Mouse (Mus musculus) midbrain, embryonic 15.5 days (tissue): ENCODE data around the gene Tmprss7. TPM values are rescaled to one million over a fixed set of nuclear protein-coding genes. Genes with fewer than 3 reads are reported as not detected.

Source experiments
- ATAC-seq: fragments of 200-750 bp; cut with Nextera tagmentation; replicated peaks from 2 replicates; pipeline ENCODE4 v1.8.0; 2017; ENCODE audit warnings: moderate TSS enrichment
- H3K27ac ChIP-seq: fragments of 300-500 bp; sonication (generic); 2 replicates; pipeline ENCODE4 v1.5.1; 2015; ENCODE audit warnings: mild to moderate bottlenecking, inconsistent platforms
- H3K27me3 ChIP-seq: fragments of 300-500 bp; sonication (generic); replicated peaks from 2 replicates; pipeline ENCODE4 v1.6.1; 2015; ENCODE audit warnings: inconsistent platforms
- H3K36me3 ChIP-seq: fragments of 300-500 bp; sonication (generic); replicated peaks from 2 replicates; pipeline ENCODE4 v1.6.1; 2015; ENCODE audit warnings: inconsistent platforms
- H3K4me1 ChIP-seq: fragments of 300-500 bp; sonication (generic); 2 replicates; pipeline ENCODE4 v1.6.1; 2015; ENCODE audit warnings: inconsistent platforms
- H3K4me2 ChIP-seq: fragments of 300-500 bp; sonication (generic); 2 replicates; pipeline ENCODE4 v1.6.1; 2015; ENCODE audit warnings: inconsistent platforms, mild to moderate bottlenecking, moderate library complexity
- H3K4me3 ChIP-seq: fragments of 300-500 bp; sonication (generic); 2 replicates; pipeline ENCODE4 v1.5.1; 2015; ENCODE audit warnings: mild to moderate bottlenecking, inconsistent platforms
- H3K9ac ChIP-seq: fragments of 300-500 bp; sonication (generic); 2 replicates; pipeline ENCODE4 v1.6.1; 2015; ENCODE audit warnings: mild to moderate bottlenecking, inconsistent platforms
- H3K9me3 ChIP-seq: fragments of 300-500 bp; sonication (generic); 2 replicates; pipeline ENCODE4 v1.6.1; 2016; ENCODE audit warnings: inconsistent platforms
- WGBS: fragments of 180-500 bp; shearing (Covaris S2); methylation state at CpG from one replicate; pipeline ENCODE4 v1.1.7; 2015; ENCODE audit warnings: mixed read lengths; 5-methylcytosine and 5-hydroxymethylcytosine counted together
- polyA plus RNA-seq: library from polyadenylated mRNA; unstranded; fragments of >200 nt; fragmentation: Nextera tagmentation; extraction: Ambion mirVana; gene quantifications from 2 replicates; pipeline ENCODE4 v1.2.1, GENCODE M21; 2015

The Tmprss7 gene
- polyA plus RNA-seq, 1 experiment from 2014 or later = 0.72 TPM

GRCm38 (mm10) chr16:45613247-45613646 lies 80.2 kb downstream of the Tmprss7 start:
- WGBS = 41% methylated on average over 2 of the region's 2 CpGs
- ATAC-seq = peak; percentile 17; the same call in 1 of the 2 replicates
- Histone ChIP-seq H3K4me3 (no peak overlapping the region), H3K9me3 (no peaks in the 10 kb centered on the region), H3K4me2 (no peak overlapping the region), H3K4me1 (no peaks in the 10 kb centered on the region), H3K36me3 (no peaks in the 10 kb centered on the region), H3K27ac (no peak overlapping the region), H3K9ac (no peak overlapping the region), H3K27me3 (no peaks in the 10 kb centered on the region)

GRCm38 (mm10) chr16:45610267-45610666 lies 83.2 kb downstream of the Tmprss7 start, which contains the start of gene Gcsam:
Gene Gcsam (plus strand): TSS chr16:45610380.
- Histone ChIP-seq H3K36me3 (no peaks in the 10 kb centered on the region), H3K4me1 (no peaks in the 10 kb centered on the region), H3K27ac (no peak within 1 kb of the TSS), H3K4me3 (no peak within 1 kb of the TSS), H3K27me3 (no peaks in the 10 kb centered on the region), H3K9me3 (no peaks in the 10 kb centered on the region), H3K9ac (no peak within 1 kb of the TSS), H3K4me2 (no peak within 1 kb of the TSS)
- 82% methylated on average over 4 of the region's 4 CpGs for WGBS
- no peak for ATAC-seq

GRCm38 (mm10) chr16:45609300-45609699 lies 84.2 kb downstream of the Tmprss7 start:
- no peaks in the 10 kb centered on the region for H3K27me3 ChIP-seq
- no peak overlapping the region for H3K4me2 ChIP-seq
- WGBS = 86% methylated on average over 3 of the region's 3 CpGs
- no peaks in the 10 kb centered on the region for H3K4me1 ChIP-seq
- no peaks in the 10 kb centered on the region for H3K36me3 ChIP-seq
- ATAC-seq = no peak
- H3K9ac ChIP-seq = no peak overlapping the region
- H3K9me3 ChIP-seq = no peaks in the 10 kb centered on the region
- no peak overlapping the region for H3K4me3 ChIP-seq
- H3K27ac ChIP-seq = no peak overlapping the region

- Histone ChIP-seq H3K9me3 (no peaks in the 10 kb centered on the region), H3K4me1 (no peaks in the 10 kb centered on the region), H3K9ac (no peak overlapping the region), H3K4me3 (no peak overlapping the region), H3K27me3 (no peaks in the 10 kb centered on the region), H3K36me3 (no peaks in the 10 kb centered on the region), H3K27ac (no peak overlapping the region), H3K4me2 (no peak overlapping the region)
- ATAC-seq = peak; percentile 70; the same call in 1 of the 2 replicates
- WGBS = 54% methylated on average over 4 of the region's 4 CpGs
Observed at GRCm38 (mm10) chr16:45608481-45608954, 84.9 kb downstream of the Tmprss7 start.

Other genes with a start within 250 kb of the Tmprss7 start
- gene Gm609, start 200.7 kb downstream of the Tmprss7 start, polyA plus RNA-seq = not detected in 2 replicates
- not detected in 2 replicates for gene Gm17783, start 161.6 kb downstream of the Tmprss7 start, polyA plus RNA-seq
- gene Slc9c1, start 158.3 kb downstream of the Tmprss7 start, polyA plus RNA-seq = not detected in 2 replicates
- not detected in 2 replicates for gene Gcsam, start 83.3 kb downstream of the Tmprss7 start, polyA plus RNA-seq
- 0.10 TPM in 1 of 2 replicates, not detected in the other for gene BC016579, start 39.6 kb downstream of the Tmprss7 start, polyA plus RNA-seq
- gene Tagln3, start 30.9 kb upstream of the Tmprss7 start, polyA plus RNA-seq = 390 and 409 TPM in 2 replicates
- 42.0 and 43.7 TPM in 2 replicates for gene Abhd10, start 49.3 kb upstream of the Tmprss7 start, polyA plus RNA-seq